20 mouse cellular contexts compared by ENCODE assay signal in the genomic region with DNA sequence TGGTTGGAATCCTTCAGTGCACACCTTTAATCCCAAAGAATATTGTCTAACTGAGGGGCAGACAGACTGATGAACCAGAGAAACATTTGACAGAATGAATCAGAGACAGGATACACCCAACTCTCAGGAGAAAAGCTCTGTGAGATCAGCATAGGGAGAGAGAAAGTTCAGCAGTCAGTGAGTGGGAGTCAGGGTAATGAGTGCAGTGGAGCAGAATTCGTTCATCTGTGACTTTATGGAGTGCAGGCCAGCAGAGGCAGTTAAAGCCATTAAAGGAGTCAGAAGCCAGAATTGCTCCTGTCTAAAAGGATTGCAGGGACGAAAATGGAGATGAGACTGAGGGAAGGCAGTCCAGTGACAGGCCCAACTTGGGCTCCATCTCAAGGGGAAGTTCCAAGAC.
"Had no signal": no experiment of that assay in that cellular context is flagged by ENCODE, and none has a peak within 500 bp of the region (broad histone marks: within the 10 kb centered on the region; RNA-seq: fewer than 3 reads in every experiment).

No protein-coding gene starts in this region.

- H3K27me3 ChIP-seq: limb, embryonic 13.5 days; liver, embryonic 12.5 days; liver, embryonic 15.5 days; lung, embryonic 15.5 days; stomach, embryonic 15.5 days had no signal

- H3K4me2 ChIP-seq: limb, embryonic 13.5 days; liver, embryonic 12.5 days; liver, embryonic 15.5 days; lung, embryonic 15.5 days; midbrain, embryonic 11.5 days; stomach, embryonic 15.5 days had no signal

- H3K9ac ChIP-seq: limb, embryonic 13.5 days; liver, embryonic 12.5 days; liver, embryonic 15.5 days; lung, embryonic 15.5 days; stomach, embryonic 15.5 days had no signal

- ATAC-seq: inflammation-experienced regulatory T-cells, adult 6 months; intestine, embryonic 16.5 days; liver, embryonic 12.5 days had no signal

- H3K36me3 ChIP-seq: limb, embryonic 10.5 days; limb, embryonic 13.5 days; liver, embryonic 12.5 days; liver, embryonic 15.5 days; lung, embryonic 15.5 days; stomach, embryonic 15.5 days had no signal

- H3K27ac ChIP-seq: limb, embryonic 10.5 days; limb, embryonic 13.5 days; liver, embryonic 12.5 days; liver, embryonic 15.5 days; lung, embryonic 15.5 days; stomach, embryonic 15.5 days had no signal

- H3K4me3 ChIP-seq: limb, embryonic 10.5 days; limb, embryonic 13.5 days; liver, embryonic 12.5 days; liver, embryonic 15.5 days; lung, embryonic 15.5 days; stomach, embryonic 15.5 days had no signal

- DNase-seq: kidney, adult 2 months; kidney, postnatal 36 days; layer of hippocampus, postnatal 36 days; liver; lung, adult 18-20 months; lung, postnatal 10 days; lung, postnatal 4 days; midbrain, embryonic 14.5 days; right cerebral cortex, postnatal 25 days; spleen, adult 18-20 months; thymus, postnatal 25 days had no signal

- H3K9me3 ChIP-seq: limb, embryonic 10.5 days; liver, embryonic 12.5 days; liver, embryonic 15.5 days; lung, embryonic 15.5 days; stomach, embryonic 15.5 days had no signal

- H3K4me1 ChIP-seq: liver, embryonic 12.5 days; liver, embryonic 15.5 days; lung, embryonic 15.5 days; stomach, embryonic 15.5 days had no signal
